Mouse (Mus musculus) stomach, postnatal 0 days (tissue): ENCODE measurements around the gene Pigg. TPM values are rescaled to one million over a fixed set of nuclear protein-coding genes. Genes with fewer than 3 reads are reported as not detected.
"Not testable (repeated sequence)": the region's sequence is repeated elsewhere in the genome, so short reads cannot be mapped to it uniquely, and the experiment has no call there.

Experiments
- ATAC-seq: fragments of 200-750 bp; cut with Nextera tagmentation; 2 replicates; pipeline ENCODE4 v1.8.0; 2017; ENCODE audit not compliant: low FRiP score, low TSS enrichment
- DNase-seq: peaks from one replicate; pipeline ENCODE4 v3.0.0-alpha.2; 2016; ENCODE audit warnings: low spot score
- H3K27ac ChIP-seq: fragments of 300-500 bp; sonication (generic); replicated peaks from 2 replicates; pipeline ENCODE4 v1.5.1; 2014; ENCODE audit warnings: mild to moderate bottlenecking, control low read depth
- H3K27me3 ChIP-seq: fragments of 300-500 bp; sonication (generic); 2 replicates; pipeline ENCODE4 v1.6.1; 2014; ENCODE audit warnings: low read length; ENCODE audit not compliant: control insufficient read depth, insufficient read depth
- H3K36me3 ChIP-seq: fragments of 300-500 bp; sonication (generic); 2 replicates; pipeline ENCODE4 v1.6.1; 2014; ENCODE audit warnings: low read length, mixed read lengths; ENCODE audit not compliant: control insufficient read depth, insufficient read depth
- H3K4me1 ChIP-seq: fragments of 300-500 bp; sonication (generic); replicated peaks from 2 replicates; pipeline ENCODE4 v1.6.1; 2014; ENCODE audit warnings: antibody characterized with exemption; ENCODE audit not compliant: control insufficient read depth, insufficient read depth
- H3K4me2 ChIP-seq: fragments of 300-500 bp; sonication (generic); replicated peaks from 2 replicates; pipeline ENCODE4 v1.6.1; 2014; ENCODE audit warnings: low read depth, mild to moderate bottlenecking, control low read depth, moderate library complexity
- H3K4me3 ChIP-seq: fragments of 300-500 bp; sonication (generic); 2 replicates; pipeline ENCODE4 v1.5.1; 2014; ENCODE audit warnings: low read depth, low read length, control low read depth
- H3K9ac ChIP-seq: fragments of 300-500 bp; sonication (generic); 2 replicates; pipeline ENCODE4 v1.6.1; 2014; ENCODE audit warnings: mild to moderate bottlenecking, low read length, control low read depth, mixed read lengths
- H3K9me3 ChIP-seq: fragments of 300-500 bp; sonication (generic); 2 replicates; pipeline ENCODE4 v1.6.1; 2016; ENCODE audit warnings: low read length; ENCODE audit not compliant: control insufficient read depth
- CTCF ChIP-seq: IDR thresholded peaks from 2 replicates; pipeline ENCODE4 v1.5.1; 2016; ENCODE audit warnings: antibody characterized with exemption, low read depth, mild to moderate bottlenecking, moderate library complexity
- EP300 ChIP-seq: optimal IDR thresholded peaks from 2 replicates; pipeline ENCODE3; 2016; ENCODE audit warnings: antibody characterized with exemption
- WGBS: fragments of 180-500 bp; shearing (Covaris S2); extraction: QIAGEN DNeasy Blood & Tissue Kit; methylation state at CpG from one replicate; pipeline ENCODE4 v1.1.7; 2014; 5-methylcytosine and 5-hydroxymethylcytosine counted together
- polyA plus RNA-seq: library from polyadenylated mRNA; unstranded; fragments of >200 nt; fragmentation: Nextera tagmentation; extraction: Ambion mirVana; gene quantifications from 2 replicates; pipeline ENCODE4 v1.2.1, GENCODE M21; 2015

Gene Pigg
- polyA plus RNA-seq = 3.7 and 4.2 TPM in 2 replicates

GRCm38 (mm10) chr5:108312224-108313064 is at the start of gene Pigg:
Gene Pigg (plus strand): TSS chr5:108312609.
- no peaks in the 10 kb centered on the region for H3K36me3 ChIP-seq
- peak within 1 kb of the TSS; percentile 90 for H3K9ac ChIP-seq
- peak; percentile 96 for DNase-seq
- peak; percentile 99 for ATAC-seq
- H3K4me1 ChIP-seq = no peaks in the 10 kb centered on the region
- peak within 1 kb of the TSS; percentile 91 for H3K27ac ChIP-seq
- WGBS = under 1% methylated on average over 55 of the region's 57 CpGs
- H3K27me3 ChIP-seq = no peaks in the 10 kb centered on the region
- TF ChIP-seq EP300 (no peak), CTCF (peak; percentile 34)
- H3K4me2 ChIP-seq = peak within 1 kb of the TSS; percentile 85
- H3K4me3 ChIP-seq = peak within 1 kb of the TSS; percentile 75
- H3K9me3 ChIP-seq = no peaks in the 10 kb centered on the region

- no peak overlapping the region for H3K4me3 ChIP-seq
- H3K27me3 ChIP-seq = no peaks in the 10 kb centered on the region
- H3K9ac ChIP-seq = no peak overlapping the region
- no peak for DNase-seq
- H3K27ac ChIP-seq = 0 out of 2 replicates have a peak overlapping the region, but pooled peaks have one; percentile 2
- no peak for ATAC-seq
- H3K4me2 ChIP-seq = no peak overlapping the region
- H3K36me3 ChIP-seq = no peaks in the 10 kb centered on the region
- 16% methylated on average over 4 of the region's 4 CpGs for WGBS
- TF ChIP-seq CTCF (no peak), EP300 (no peak)
- no peaks in the 10 kb centered on the region for H3K4me1 ChIP-seq
- no peaks in the 10 kb centered on the region for H3K9me3 ChIP-seq
Measured at GRCm38 (mm10) chr5:108262722-108263121, 49.7 kb upstream of the Pigg start.

GRCm38 (mm10) chr5:108263785-108264184 is 48.6 kb upstream of the Pigg start:
- H3K27me3 ChIP-seq, DNase-seq, H3K9me3 ChIP-seq, H3K36me3 ChIP-seq, H3K4me3 ChIP-seq, H3K9ac ChIP-seq, ATAC-seq, H3K27ac ChIP-seq, H3K4me1 ChIP-seq, H3K4me2 ChIP-seq: not testable (repeated sequence)
- 85% methylated on average over 1 of the region's 1 CpGs for WGBS

- Histone ChIP-seq H3K27ac (no peak overlapping the region), H3K9me3 (no peaks in the 10 kb centered on the region), H3K4me3 (no peak overlapping the region), H3K4me2 (no peak overlapping the region), H3K4me1 (no peaks in the 10 kb centered on the region), H3K27me3 (no peaks in the 10 kb centered on the region), H3K36me3 (no peaks in the 10 kb centered on the region), H3K9ac (no peak overlapping the region)
- TF ChIP-seq EP300 (no peak), CTCF (no peak)
- ATAC-seq (no peak), DNase-seq (no peak)
Measured at GRCm38 (mm10) chr5:108266990-108267389, 45.4 kb upstream of the Pigg start.

GRCm38 (mm10) chr5:108268127-108269062 is 44.0 kb upstream of the Pigg start, which contains the start of gene Dr1:
Gene Dr1 (plus strand): TSS chr5:108268897.
- DNase-seq (peak; percentile 93), ATAC-seq (peak; percentile 98)
- Histone ChIP-seq H3K4me2 (peak within 1 kb of the TSS; percentile 71), H3K4me3 (peak within 1 kb of the TSS; percentile 97), H3K9ac (peak within 1 kb of the TSS; percentile 96), H3K4me1 (no peaks in the 10 kb centered on the region), H3K27me3 (no peaks in the 10 kb centered on the region), H3K9me3 (no peaks in the 10 kb centered on the region), H3K27ac (peak within 1 kb of the TSS; percentile 96), H3K36me3 (no peaks in the 10 kb centered on the region)
- no peak for TF ChIP-seq CTCF
- TF ChIP-seq EP300 = peak; percentile 42
- WGBS = 2% methylated on average over 41 of the region's 55 CpGs
